Mouse (Mus musculus): ENCODE data around the gene Phf23. TPM values are rescaled to one million over a fixed set of nuclear protein-coding genes. Genes with fewer than 3 reads are reported as not detected.

Gene Phf23
- polyA plus RNA-seq, 1 experiment: 117 TPM

DNA sequence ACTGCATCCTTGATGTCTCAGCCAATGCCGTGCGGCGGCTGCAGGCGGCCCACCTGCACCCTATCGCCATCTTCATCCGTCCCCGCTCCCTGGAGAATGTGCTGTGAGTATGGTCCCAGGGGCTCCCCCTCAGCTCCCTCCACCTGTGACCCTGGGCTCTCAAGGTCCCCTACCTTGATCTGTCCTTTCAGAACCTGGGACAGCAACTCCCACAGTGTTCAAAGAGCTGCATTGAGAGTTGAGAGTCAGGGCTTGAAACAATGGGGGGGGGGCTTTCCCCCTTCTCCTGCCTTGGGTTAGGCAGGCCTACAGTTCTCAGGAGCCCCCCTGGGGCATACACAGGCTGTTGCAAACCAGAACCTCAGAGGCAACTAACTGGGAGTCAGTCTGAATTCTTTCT is 48.1 kb downstream of the Phf23 start:
- no peak for TF ChIP-seq GATA1 (IDR thresholded peaks at IDR 0.05; ENCODE audit: low read length)

DNA sequence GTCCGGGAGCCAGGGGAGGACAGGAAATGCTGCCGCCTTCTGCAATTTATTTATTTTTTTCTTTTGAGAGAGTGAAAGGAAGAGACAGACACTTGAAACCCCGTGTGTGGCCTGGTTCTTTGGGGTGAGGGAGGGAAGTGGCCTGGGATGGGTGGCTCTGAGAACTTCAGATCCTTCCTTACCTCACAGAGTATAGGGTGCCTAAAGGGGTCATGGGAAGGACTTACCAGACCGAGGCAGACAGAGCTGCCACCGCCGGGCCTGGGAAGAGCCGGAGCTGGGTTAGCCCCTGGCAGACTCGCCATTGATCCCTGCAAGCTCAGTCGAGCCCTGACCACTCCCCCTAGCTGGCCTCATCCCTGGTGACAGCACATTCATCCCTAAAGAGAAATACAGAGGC is 49.9 kb downstream of the Phf23 start:
- TF ChIP-seq GATA1 (IDR thresholded peaks at IDR 0.05; ENCODE audit: low read length): no peak

DNA sequence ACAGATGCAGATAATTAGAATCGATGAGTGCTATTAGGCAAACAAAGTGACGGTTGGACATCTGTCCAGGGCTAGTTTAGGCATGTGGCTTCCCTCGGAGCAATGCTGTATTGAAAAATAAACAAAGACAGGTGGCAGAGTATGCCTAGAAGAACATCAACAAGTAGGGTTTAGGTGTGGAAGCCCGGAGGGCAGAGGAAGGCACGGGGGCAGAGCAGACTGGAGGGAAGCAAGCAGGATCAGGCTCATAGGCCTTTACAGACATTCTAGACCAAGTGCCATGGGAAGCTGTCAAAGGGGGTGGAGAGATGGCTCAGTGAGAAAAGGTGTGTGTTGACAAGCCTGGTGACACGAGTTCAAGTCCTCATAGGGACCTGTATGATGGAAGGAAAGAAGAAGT is 53.8 kb downstream of the Phf23 start:
- TF ChIP-seq GATA1 (IDR thresholded peaks at IDR 0.05; ENCODE audit: low read length): no peak

Other genes with a start within 250 kb of the Phf23 start
- 65.1 and 65.3 TPM in 2 replicates for gene Polr2a, start 237.1 kb upstream of the Phf23 start, polyA plus RNA-seq (2012)
- not detected in 2 replicates for gene Slc35g3, start 233.8 kb upstream of the Phf23 start, polyA plus RNA-seq (2012)
- 14.5 and 15.2 TPM in 2 replicates for gene Zbtb4, start 229.9 kb upstream of the Phf23 start, polyA plus RNA-seq (2012)
- 0.03 and 0.11 TPM in 2 replicates for gene Chrnb1, start 199.8 kb upstream of the Phf23 start, polyA plus RNA-seq (2012)
- gene Fgf11, start 193.9 kb upstream of the Phf23 start, polyA plus RNA-seq (2012): 0.39 and 0.53 TPM in 2 replicates
- gene Tmem102, start 190.2 kb upstream of the Phf23 start, polyA plus RNA-seq (2012): not detected in 2 replicates
- not detected in 2 replicates for gene Gm39566, start 180.5 kb upstream of the Phf23 start, polyA plus RNA-seq (2012)
- gene Spem2, start 177.3 kb upstream of the Phf23 start, polyA plus RNA-seq (2012): not detected in 2 replicates
- not detected in 2 replicates for gene Spem1, start 173.6 kb upstream of the Phf23 start, polyA plus RNA-seq (2012)
- gene Nlgn2, start 158.0 kb upstream of the Phf23 start, polyA plus RNA-seq (2012): 0.99 and 1.1 TPM in 2 replicates
- gene Tmem256, start 157.3 kb upstream of the Phf23 start, polyA plus RNA-seq (2012): 404 and 460 TPM in 2 replicates
- 43.0 and 56.9 TPM in 2 replicates for gene Plscr3, start 149.4 kb upstream of the Phf23 start, polyA plus RNA-seq (2012)
- gene Tnk1, start 137.0 kb upstream of the Phf23 start, polyA plus RNA-seq (2012): 0.09 and 0.91 TPM in 2 replicates
- gene Tmem95, start 117.8 kb upstream of the Phf23 start, polyA plus RNA-seq (2012): not detected in 2 replicates
- 0.27 and 0.39 TPM in 2 replicates for gene Kctd11, start 114.4 kb upstream of the Phf23 start, polyA plus RNA-seq (2012)
- 107 and 119 TPM in 2 replicates for gene Acap1, start 100.2 kb upstream of the Phf23 start, polyA plus RNA-seq (2012)
- 1.0 and 1.5 TPM in 2 replicates for gene 2810408A11Rik, start 94.8 kb upstream of the Phf23 start, polyA plus RNA-seq (2012)
- gene Neurl4, start 94.7 kb upstream of the Phf23 start, polyA plus RNA-seq (2012): 83.2 and 85.5 TPM in 2 replicates
- 246 and 266 TPM in 2 replicates for gene Gps2, start 81.9 kb upstream of the Phf23 start, polyA plus RNA-seq (2012)
- gene Eif5a, start 73.8 kb upstream of the Phf23 start, polyA plus RNA-seq (2012): 3,518 and 5,018 TPM in 2 replicates
- gene Ybx2, start 60.0 kb upstream of the Phf23 start, polyA plus RNA-seq (2012): 0.19 TPM in 1 of 2 replicates, not detected in the other
- gene Slc2a4, start 47.6 kb upstream of the Phf23 start, polyA plus RNA-seq (2012): 0.03 and 0.35 TPM in 2 replicates
- not detected in 2 replicates for gene Cldn7, start 31.0 kb upstream of the Phf23 start, polyA plus RNA-seq (2012)
- 224 and 279 TPM in 2 replicates for gene Ctdnep1, start 14.6 kb upstream of the Phf23 start, polyA plus RNA-seq (2012)
- 7.7 and 13.2 TPM in 2 replicates for gene Elp5, start 13.3 kb upstream of the Phf23 start, polyA plus RNA-seq (2012)
- 164 and 205 TPM in 2 replicates for gene Gabarap, start 4.6 kb upstream of the Phf23 start, polyA plus RNA-seq (2012)
- gene Dvl2, start 4.8 kb downstream of the Phf23 start, polyA plus RNA-seq (2012): 59.6 and 66.9 TPM in 2 replicates
- gene Acadvl, start 19.6 kb downstream of the Phf23 start, polyA plus RNA-seq (2012): 19.7 and 28.8 TPM in 2 replicates
- 7.4 and 7.6 TPM in 2 replicates for gene Dlg4, start 21.2 kb downstream of the Phf23 start, polyA plus RNA-seq (2012)
- not detected in 2 replicates for gene Asgr1, start 58.3 kb downstream of the Phf23 start, polyA plus RNA-seq (2012)
- not detected in 2 replicates for gene Asgr2, start 96.9 kb downstream of the Phf23 start, polyA plus RNA-seq (2012)
- not detected in 2 replicates for gene Mgl2, start 134.6 kb downstream of the Phf23 start, polyA plus RNA-seq (2012)
- gene Clec10a, start 160.4 kb downstream of the Phf23 start, polyA plus RNA-seq (2012): 1.5 and 4.3 TPM in 2 replicates
- gene Slc16a11, start 217.0 kb downstream of the Phf23 start, polyA plus RNA-seq (2012): not detected in 2 replicates
- 9.2 and 12.0 TPM in 2 replicates for gene Slc16a13, start 225.3 kb downstream of the Phf23 start, polyA plus RNA-seq (2012)
- not detected in 2 replicates for gene Bcl6b, start 234.0 kb downstream of the Phf23 start, polyA plus RNA-seq (2012)
- gene 0610010K14Rik, start 242.1 kb downstream of the Phf23 start, polyA plus RNA-seq (2012): 88.8 and 123 TPM in 2 replicates
- 3.5 and 4.8 TPM in 2 replicates for gene Gm21988, start 244.1 kb downstream of the Phf23 start, polyA plus RNA-seq (2012)
- 142 and 145 TPM in 2 replicates for gene Rnasek, start 244.1 kb downstream of the Phf23 start, polyA plus RNA-seq (2012)

Data from G1E-ER4 (cell line).